Mouse (Mus musculus): ENCODE measurements around the gene Cdk1. TPM values are rescaled to one million over a fixed set of nuclear protein-coding genes. Genes with fewer than 3 reads are reported as not detected.

Cdk1 gene
- polyA plus RNA-seq, 1 experiment, result 19.7 TPM

- WGBS, result 92% methylated on average over 7 of the region's 7 CpGs
Observed at GRCm38 (mm10) chr10:69299985-69300384, 52.8 kb downstream of the Cdk1 start.

DNA sequence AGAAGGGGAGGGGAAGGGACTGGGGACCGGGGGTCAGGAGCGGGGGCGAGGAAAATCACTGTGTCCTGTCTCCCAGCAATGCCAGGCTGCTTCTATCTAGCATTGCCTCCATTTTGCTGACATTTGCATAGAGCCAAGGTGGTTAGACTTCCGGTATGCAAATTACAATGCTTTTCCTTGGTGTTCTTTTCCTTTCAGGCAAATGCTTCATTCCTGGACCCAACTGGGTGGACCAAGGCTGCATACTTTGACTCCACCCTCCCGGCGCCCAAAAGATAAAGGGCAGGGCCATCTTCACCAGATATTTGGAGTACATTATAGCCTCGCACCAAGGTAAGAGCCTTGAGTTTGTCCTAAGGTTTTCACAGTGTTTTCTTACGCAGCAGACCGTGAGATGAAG lies 56.8 kb downstream of the Cdk1 start:
- Histone ChIP-seq H3K27me3 (ENCODE audit: control insufficient read depth, insufficient read depth, low read length) (no peaks in the 10 kb centered on the region), H3K27ac (ENCODE audit: insufficient read depth, low read length) (no peak overlapping the region), H3K4me3 (ENCODE audit: extremely low read depth, insufficient read depth, insufficient read length) (no peak overlapping the region), H3K36me3 (ENCODE audit: control insufficient read depth, insufficient read depth, low read length) (no peaks in the 10 kb centered on the region), H3K4me1 (ENCODE audit: control insufficient read depth, insufficient read depth, insufficient read length) (no peaks in the 10 kb centered on the region)
- no peak for DNase-seq (ENCODE audit: low read depth in 1 of 2, low spot score in 2 of 2)
- no peak for TF ChIP-seq CTCF (IDR thresholded peaks at IDR 0.05; ENCODE audit: extremely low read depth, insufficient read depth, insufficient read length, insufficient replicate concordance)
- no peak for TF ChIP-seq POLR2A (IDR thresholded peaks at IDR 0.05; ENCODE audit: low read depth, low read length)
- WGBS, result 93% methylated on average over 9 of the region's 9 CpGs

More at GRCm38 (mm10) chr10:69299985-69300384, 52.8 kb downstream of the Cdk1 start:
- Histone ChIP-seq H3K27me3 (ENCODE audit: control insufficient read depth, insufficient read depth, low read length) (no peaks in the 10 kb centered on the region), H3K4me1 (ENCODE audit: control insufficient read depth, insufficient read depth, insufficient read length) (no peaks in the 10 kb centered on the region), H3K4me3 (ENCODE audit: extremely low read depth, insufficient read depth, insufficient read length) (no peak overlapping the region), H3K27ac (ENCODE audit: insufficient read depth, low read length) (no peak overlapping the region), H3K36me3 (ENCODE audit: control insufficient read depth, insufficient read depth, low read length) (no peaks in the 10 kb centered on the region)
- TF ChIP-seq POLR2A (IDR thresholded peaks at IDR 0.05; ENCODE audit: low read depth, low read length) (no peak), CTCF (IDR thresholded peaks at IDR 0.05; ENCODE audit: extremely low read depth, insufficient read depth, insufficient read length, insufficient replicate concordance) (no peak)
- DNase-seq (ENCODE audit: low read depth in 1 of 2, low spot score in 2 of 2), result no peak

GRCm38 (mm10) chr10:69290736-69291135 lies 62.0 kb downstream of the Cdk1 start:
- Histone ChIP-seq H3K27ac (ENCODE audit: insufficient read depth, low read length) (no peak overlapping the region), H3K4me1 (ENCODE audit: control insufficient read depth, insufficient read depth, insufficient read length) (no peaks in the 10 kb centered on the region), H3K4me3 (ENCODE audit: extremely low read depth, insufficient read depth, insufficient read length) (no peak overlapping the region), H3K27me3 (ENCODE audit: control insufficient read depth, insufficient read depth, low read length) (no peaks in the 10 kb centered on the region), H3K36me3 (ENCODE audit: control insufficient read depth, insufficient read depth, low read length) (no peaks in the 10 kb centered on the region)
- WGBS, result 95% methylated on average over 8 of the region's 8 CpGs
- DNase-seq (ENCODE audit: low read depth in 1 of 2, low spot score in 2 of 2), result no peak
- TF ChIP-seq POLR2A (IDR thresholded peaks at IDR 0.05; ENCODE audit: low read depth, low read length), result no peak
- TF ChIP-seq CTCF (IDR thresholded peaks at IDR 0.05; ENCODE audit: extremely low read depth, insufficient read depth, insufficient read length, insufficient replicate concordance), result no peak

DNA sequence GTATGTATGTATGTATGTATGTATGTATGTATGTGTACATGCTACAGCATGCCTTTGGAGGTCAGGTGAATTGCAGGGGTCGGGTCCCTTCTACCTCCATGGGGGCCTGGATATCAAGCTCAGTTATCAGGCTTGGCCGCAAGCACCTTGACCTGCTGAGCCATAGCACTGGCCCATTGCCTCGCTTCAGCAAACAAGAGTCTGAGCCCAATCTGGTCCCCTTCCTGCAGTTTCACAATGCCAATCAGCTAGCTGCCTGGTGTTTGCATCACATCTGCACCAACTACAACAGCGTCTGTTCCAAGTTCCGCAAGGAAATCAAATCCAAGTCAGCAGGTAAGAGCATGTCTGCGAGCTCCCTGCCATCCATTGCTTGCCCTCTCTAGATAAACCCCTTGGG lies 64.0 kb downstream of the Cdk1 start:
- H3K36me3 ChIP-seq (ENCODE audit: control insufficient read depth, insufficient read depth, low read length), result no peaks in the 10 kb centered on the region
- no peak for DNase-seq (ENCODE audit: low read depth in 1 of 2, low spot score in 2 of 2)
- no peak overlapping the region for H3K4me3 ChIP-seq (ENCODE audit: extremely low read depth, insufficient read depth, insufficient read length)
- TF ChIP-seq CTCF (IDR thresholded peaks at IDR 0.05; ENCODE audit: extremely low read depth, insufficient read depth, insufficient read length, insufficient replicate concordance), result no peak
- no peak for TF ChIP-seq POLR2A (IDR thresholded peaks at IDR 0.05; ENCODE audit: low read depth, low read length)
- no peak overlapping the region for H3K27ac ChIP-seq (ENCODE audit: insufficient read depth, low read length)
- no peaks in the 10 kb centered on the region for H3K27me3 ChIP-seq (ENCODE audit: control insufficient read depth, insufficient read depth, low read length)
- H3K4me1 ChIP-seq (ENCODE audit: control insufficient read depth, insufficient read depth, insufficient read length), result no peaks in the 10 kb centered on the region
- 90% methylated on average over 6 of the region's 6 CpGs for WGBS

DNA sequence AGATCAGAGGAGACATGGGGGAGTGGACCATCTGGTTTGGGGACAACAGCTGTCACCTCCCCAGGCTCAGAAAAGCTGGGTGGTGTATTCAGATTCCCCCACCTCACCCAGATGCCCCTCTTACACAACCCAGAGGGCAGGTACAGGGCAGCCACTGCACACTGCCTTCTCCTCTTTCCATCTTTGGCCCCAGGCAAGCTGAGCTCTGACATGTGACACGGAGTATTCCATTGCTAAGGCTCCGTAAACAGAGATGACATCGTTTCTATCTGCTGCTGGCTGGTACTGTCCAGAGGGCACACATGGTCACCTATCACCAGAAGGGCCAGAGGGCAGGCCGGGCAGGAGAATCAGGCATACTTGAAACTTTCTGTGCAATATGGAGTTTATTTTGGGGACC lies 64.7 kb downstream of the Cdk1 start:
- TF ChIP-seq CTCF (IDR thresholded peaks at IDR 0.05; ENCODE audit: extremely low read depth, insufficient read depth, insufficient read length, insufficient replicate concordance), result no peak
- TF ChIP-seq POLR2A (IDR thresholded peaks at IDR 0.05; ENCODE audit: low read depth, low read length), result no peak
- H3K4me1 ChIP-seq (ENCODE audit: control insufficient read depth, insufficient read depth, insufficient read length), result no peaks in the 10 kb centered on the region
- H3K27me3 ChIP-seq (ENCODE audit: control insufficient read depth, insufficient read depth, low read length), result no peaks in the 10 kb centered on the region
- H3K36me3 ChIP-seq (ENCODE audit: control insufficient read depth, insufficient read depth, low read length), result no peaks in the 10 kb centered on the region
- H3K4me3 ChIP-seq (ENCODE audit: extremely low read depth, insufficient read depth, insufficient read length), result no peak overlapping the region
- 91% methylated on average over 4 of the region's 4 CpGs for WGBS
- no peak overlapping the region for H3K27ac ChIP-seq (ENCODE audit: insufficient read depth, low read length)
- no peak for DNase-seq (ENCODE audit: low read depth in 1 of 2, low spot score in 2 of 2)

DNA sequence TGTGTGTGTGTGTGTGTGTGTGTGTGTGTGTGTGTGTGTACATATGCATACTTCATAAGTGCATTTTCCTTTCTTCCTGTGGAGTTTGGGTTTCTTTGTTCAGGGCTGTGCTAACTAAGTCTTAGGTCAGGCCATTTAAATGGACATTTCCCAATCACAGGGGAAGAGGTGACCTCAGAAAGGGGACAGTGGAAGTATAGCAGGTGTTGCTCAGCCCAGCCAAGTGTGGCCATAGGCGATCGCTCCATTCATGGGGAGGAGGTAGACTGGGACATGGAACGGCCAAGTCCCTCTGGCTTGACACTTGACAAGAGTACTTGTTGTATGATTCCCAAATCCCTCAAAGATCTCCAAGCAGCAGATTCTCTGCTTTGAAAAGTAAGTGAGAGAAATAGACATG lies 65.8 kb downstream of the Cdk1 start:
- TF ChIP-seq CTCF (IDR thresholded peaks at IDR 0.05; ENCODE audit: extremely low read depth, insufficient read depth, insufficient read length, insufficient replicate concordance) (no peak), POLR2A (IDR thresholded peaks at IDR 0.05; ENCODE audit: low read depth, low read length) (no peak)
- H3K36me3 ChIP-seq (ENCODE audit: control insufficient read depth, insufficient read depth, low read length), result no peaks in the 10 kb centered on the region
- H3K27ac ChIP-seq (ENCODE audit: insufficient read depth, low read length), result no peak overlapping the region
- no peaks in the 10 kb centered on the region for H3K27me3 ChIP-seq (ENCODE audit: control insufficient read depth, insufficient read depth, low read length)
- no peaks in the 10 kb centered on the region for H3K4me1 ChIP-seq (ENCODE audit: control insufficient read depth, insufficient read depth, insufficient read length)
- H3K4me3 ChIP-seq (ENCODE audit: extremely low read depth, insufficient read depth, insufficient read length), result no peak overlapping the region
- no peak for DNase-seq (ENCODE audit: low read depth in 1 of 2, low spot score in 2 of 2)
- WGBS, result 97% methylated on average over 3 of the region's 3 CpGs

Other genes starting within 250 kb of the Cdk1 start
- gene Rhobtb1, start 201.5 kb downstream of the Cdk1 start, polyA plus RNA-seq (2012; rRNA removed), result 10.8 and 11.0 TPM in 2 replicates
- 0.53 and 0.58 TPM in 2 replicates for gene A930033H14Rik, start 139.8 kb downstream of the Cdk1 start, polyA plus RNA-seq (2012; rRNA removed)
- 1.2 and 1.6 TPM in 2 replicates for gene Ank3, start 45.8 kb upstream of the Cdk1 start, polyA plus RNA-seq (2012; rRNA removed)